Mouse (Mus musculus): ENCODE results near the gene Cyp2u1. TPM values are rescaled to one million over a fixed set of nuclear protein-coding genes. Genes with fewer than 3 reads are reported as not detected.

The Cyp2u1 gene
- polyA plus RNA-seq, 1 experiment, result 0.90 TPM

- H3K27me3 ChIP-seq (ENCODE audit: control insufficient read depth, insufficient read depth, low read length, poor library complexity, severe bottlenecking), result no peaks in the 10 kb centered on the region
These were observed 3.1 kb downstream of the Cyp2u1 start for GRCm38 (mm10) chr3:131299908-131300307.

GRCm38 (mm10) chr3:131299078-131299477, 3.9 kb downstream of the Cyp2u1 start:
- no peak for TF ChIP-seq POLR2A (IDR thresholded peaks at IDR 0.05; ENCODE audit: insufficient read depth, low read length)
- TF ChIP-seq EP300 (IDR thresholded peaks at IDR 0.05; ENCODE audit: insufficient read depth, low read depth, low read length), result no peak
- no peak for TF ChIP-seq CTCF (IDR thresholded peaks at IDR 0.05; ENCODE audit: low read depth, low read length)

More at GRCm38 (mm10) chr3:131299908-131300307, 3.1 kb downstream of the Cyp2u1 start:
- Histone ChIP-seq H3K27ac (ENCODE audit: insufficient read depth, low read length) (no peak overlapping the region), H3K9me3 (replicated peaks; ENCODE audit: control insufficient read depth, insufficient read depth, low read length, poor library complexity, severe bottlenecking) (no peaks in the 10 kb centered on the region), H3K4me3 (ENCODE audit: low read depth, low read length) (no peak overlapping the region), H3K9ac (ENCODE audit: low read depth, poor library complexity, severe bottlenecking) (no peak overlapping the region), H3K36me3 (ENCODE audit: control insufficient read depth, insufficient read depth, low read length, poor library complexity, severe bottlenecking) (no peaks in the 10 kb centered on the region), H3K4me1 (ENCODE audit: control insufficient read depth, insufficient read depth, low read length) (no peaks in the 10 kb centered on the region)
- TF ChIP-seq POLR2A (IDR thresholded peaks at IDR 0.05; ENCODE audit: insufficient read depth, low read length) (no peak), EP300 (IDR thresholded peaks at IDR 0.05; ENCODE audit: insufficient read depth, low read depth, low read length) (no peak), CTCF (IDR thresholded peaks at IDR 0.05; ENCODE audit: low read depth, low read length) (no peak)

GRCm38 (mm10) chr3:131296893-131297292, 6.1 kb downstream of the Cyp2u1 start:
- no peak overlapping the region for H3K4me3 ChIP-seq (ENCODE audit: low read depth, low read length)

More at GRCm38 (mm10) chr3:131299078-131299477, 3.9 kb downstream of the Cyp2u1 start:
- Histone ChIP-seq H3K4me3 (ENCODE audit: low read depth, low read length) (no peak overlapping the region), H3K27ac (ENCODE audit: insufficient read depth, low read length) (no peak overlapping the region), H3K27me3 (ENCODE audit: control insufficient read depth, insufficient read depth, low read length, poor library complexity, severe bottlenecking) (no peaks in the 10 kb centered on the region), H3K9ac (ENCODE audit: low read depth, poor library complexity, severe bottlenecking) (no peak overlapping the region), H3K36me3 (ENCODE audit: control insufficient read depth, insufficient read depth, low read length, poor library complexity, severe bottlenecking) (no peaks in the 10 kb centered on the region), H3K9me3 (replicated peaks; ENCODE audit: control insufficient read depth, insufficient read depth, low read length, poor library complexity, severe bottlenecking) (no peaks in the 10 kb centered on the region), H3K4me1 (ENCODE audit: control insufficient read depth, insufficient read depth, low read length) (no peaks in the 10 kb centered on the region)

GRCm38 (mm10) chr3:131295513-131296200, 7.4 kb downstream of the Cyp2u1 start:
- Histone ChIP-seq H3K4me3 (ENCODE audit: low read depth, low read length) (no peak overlapping the region), H3K9ac (ENCODE audit: low read depth, poor library complexity, severe bottlenecking) (no peak overlapping the region), H3K27ac (ENCODE audit: insufficient read depth, low read length) (no peak overlapping the region), H3K27me3 (ENCODE audit: control insufficient read depth, insufficient read depth, low read length, poor library complexity, severe bottlenecking) (no peaks in the 10 kb centered on the region), H3K36me3 (ENCODE audit: control insufficient read depth, insufficient read depth, low read length, poor library complexity, severe bottlenecking) (no peaks in the 10 kb centered on the region), H3K9me3 (replicated peaks; ENCODE audit: control insufficient read depth, insufficient read depth, low read length, poor library complexity, severe bottlenecking) (no peaks in the 10 kb centered on the region), H3K4me1 (ENCODE audit: control insufficient read depth, insufficient read depth, low read length) (no peaks in the 10 kb centered on the region)
- TF ChIP-seq POLR2A (IDR thresholded peaks at IDR 0.05; ENCODE audit: insufficient read depth, low read length) (no peak), EP300 (IDR thresholded peaks at IDR 0.05; ENCODE audit: insufficient read depth, low read depth, low read length) (no peak), CTCF (IDR thresholded peaks at IDR 0.05; ENCODE audit: low read depth, low read length) (no peak)

More at GRCm38 (mm10) chr3:131296893-131297292, 6.1 kb downstream of the Cyp2u1 start:
- Histone ChIP-seq H3K9me3 (replicated peaks; ENCODE audit: control insufficient read depth, insufficient read depth, low read length, poor library complexity, severe bottlenecking) (no peaks in the 10 kb centered on the region), H3K9ac (ENCODE audit: low read depth, poor library complexity, severe bottlenecking) (no peak overlapping the region), H3K27ac (ENCODE audit: insufficient read depth, low read length) (no peak overlapping the region), H3K4me1 (ENCODE audit: control insufficient read depth, insufficient read depth, low read length) (no peaks in the 10 kb centered on the region), H3K36me3 (ENCODE audit: control insufficient read depth, insufficient read depth, low read length, poor library complexity, severe bottlenecking) (no peaks in the 10 kb centered on the region), H3K27me3 (ENCODE audit: control insufficient read depth, insufficient read depth, low read length, poor library complexity, severe bottlenecking) (no peaks in the 10 kb centered on the region)
- TF ChIP-seq POLR2A (IDR thresholded peaks at IDR 0.05; ENCODE audit: insufficient read depth, low read length), result no peak
- TF ChIP-seq EP300 (IDR thresholded peaks at IDR 0.05; ENCODE audit: insufficient read depth, low read depth, low read length), result no peak
- TF ChIP-seq CTCF (IDR thresholded peaks at IDR 0.05; ENCODE audit: low read depth, low read length), result no peak

GRCm38 (mm10) chr3:131294503-131294902, 8.5 kb downstream of the Cyp2u1 start:
- no peaks in the 10 kb centered on the region for H3K27me3 ChIP-seq (ENCODE audit: control insufficient read depth, insufficient read depth, low read length, poor library complexity, severe bottlenecking)
- H3K4me1 ChIP-seq (ENCODE audit: control insufficient read depth, insufficient read depth, low read length), result no peaks in the 10 kb centered on the region
- no peak overlapping the region for H3K9ac ChIP-seq (ENCODE audit: low read depth, poor library complexity, severe bottlenecking)
- no peak for TF ChIP-seq CTCF (IDR thresholded peaks at IDR 0.05; ENCODE audit: low read depth, low read length)
- no peak for TF ChIP-seq EP300 (IDR thresholded peaks at IDR 0.05; ENCODE audit: insufficient read depth, low read depth, low read length)
- TF ChIP-seq POLR2A (IDR thresholded peaks at IDR 0.05; ENCODE audit: insufficient read depth, low read length), result no peak
- no peaks in the 10 kb centered on the region for H3K36me3 ChIP-seq (ENCODE audit: control insufficient read depth, insufficient read depth, low read length, poor library complexity, severe bottlenecking)
- no peaks in the 10 kb centered on the region for H3K9me3 ChIP-seq (replicated peaks; ENCODE audit: control insufficient read depth, insufficient read depth, low read length, poor library complexity, severe bottlenecking)
- no peak overlapping the region for H3K4me3 ChIP-seq (ENCODE audit: low read depth, low read length)
- H3K27ac ChIP-seq (ENCODE audit: insufficient read depth, low read length), result no peak overlapping the region

- Histone ChIP-seq H3K27ac (ENCODE audit: insufficient read depth, low read length) (no peak overlapping the region), H3K4me1 (ENCODE audit: control insufficient read depth, insufficient read depth, low read length) (no peaks in the 10 kb centered on the region), H3K4me3 (ENCODE audit: low read depth, low read length) (no peak overlapping the region), H3K9me3 (replicated peaks; ENCODE audit: control insufficient read depth, insufficient read depth, low read length, poor library complexity, severe bottlenecking) (no peaks in the 10 kb centered on the region), H3K27me3 (ENCODE audit: control insufficient read depth, insufficient read depth, low read length, poor library complexity, severe bottlenecking) (no peaks in the 10 kb centered on the region), H3K9ac (ENCODE audit: low read depth, poor library complexity, severe bottlenecking) (no peak overlapping the region), H3K36me3 (ENCODE audit: control insufficient read depth, insufficient read depth, low read length, poor library complexity, severe bottlenecking) (no peaks in the 10 kb centered on the region)
- TF ChIP-seq POLR2A (IDR thresholded peaks at IDR 0.05; ENCODE audit: insufficient read depth, low read length), result no peak
- no peak for TF ChIP-seq CTCF (IDR thresholded peaks at IDR 0.05; ENCODE audit: low read depth, low read length)
- no peak for TF ChIP-seq EP300 (IDR thresholded peaks at IDR 0.05; ENCODE audit: insufficient read depth, low read depth, low read length)
These were observed 10.1 kb downstream of the Cyp2u1 start for GRCm38 (mm10) chr3:131292959-131293358.

All from ES-Bruce4 (cell line).